Mouse (Mus musculus): Measurements from ENCODE around the gene Pou6f1. TPM values are rescaled to one million over a fixed set of nuclear protein-coding genes. Genes with fewer than 3 reads are reported as not detected.
A peak's percentile ranks its signal among the peaks of the same experiment; 100 is the strongest.
"Not testable (repeated sequence)": the region's sequence is repeated elsewhere in the genome, so short reads cannot be mapped to it uniquely, and the experiment has no call there.

Gene Pou6f1
- polyA plus RNA-seq, 1 experiment from 2014 or later: 50.4 TPM

- no peak overlapping the region for H3K9ac ChIP-seq (replicated peaks)
- no peak overlapping the region for H3K4me2 ChIP-seq (replicated peaks)
- H3K27ac ChIP-seq (replicated peaks): no peak overlapping the region
- ATAC-seq (replicated peaks): no peak
- WGBS: 90% methylated on average over 12 of the region's 12 CpGs
- H3K9me3 ChIP-seq: no peaks in the 10 kb centered on the region
- no peak overlapping the region for H3K4me3 ChIP-seq
- H3K36me3 ChIP-seq: no peaks in the 10 kb centered on the region
- H3K27me3 ChIP-seq: peaks cover 28% of the 10 kb centered on the region
- H3K4me1 ChIP-seq: peaks cover 5% of the 10 kb centered on the region
Observed at GRCm38 (mm10) chr15:100631454-100632170, 31.8 kb upstream of the Pou6f1 start.

- 48% methylated on average over 3 of the region's 3 CpGs for WGBS
- Histone ChIP-seq H3K36me3 (no peaks in the 10 kb centered on the region), H3K4me2 (replicated peaks) (no peak overlapping the region), H3K9ac (replicated peaks) (no peak overlapping the region), H3K9me3 (no peaks in the 10 kb centered on the region), H3K4me3 (no peak overlapping the region), H3K4me1 (no peaks in the 10 kb centered on the region), H3K27me3 (peaks cover 13% of the 10 kb centered on the region), H3K27ac (replicated peaks) (no peak overlapping the region)
- no peak for ATAC-seq (replicated peaks)
Observed at GRCm38 (mm10) chr15:100630126-100630525, 30.3 kb upstream of the Pou6f1 start.

- no peaks in the 10 kb centered on the region for H3K36me3 ChIP-seq
- H3K27me3 ChIP-seq: peaks cover 3% of the 10 kb centered on the region; the same call in 1 of the 2 replicates
- H3K4me2 ChIP-seq (replicated peaks): no peak overlapping the region
- no peak for ATAC-seq (replicated peaks)
- no peak overlapping the region for H3K9ac ChIP-seq (replicated peaks)
- H3K4me1 ChIP-seq: no peaks in the 10 kb centered on the region
- no peaks in the 10 kb centered on the region for H3K9me3 ChIP-seq
- no peak overlapping the region for H3K4me3 ChIP-seq
- 56% methylated on average over 7 of the region's 7 CpGs for WGBS
- no peak overlapping the region for H3K27ac ChIP-seq (replicated peaks)
Observed at GRCm38 (mm10) chr15:100628797-100629196, 29.0 kb upstream of the Pou6f1 start.

- Histone ChIP-seq H3K27me3 (no peaks in the 10 kb centered on the region), H3K4me3 (no peak overlapping the region), H3K27ac (replicated peaks) (no peak overlapping the region), H3K4me2 (replicated peaks) (no peak overlapping the region), H3K36me3 (no peaks in the 10 kb centered on the region), H3K9me3 (no peaks in the 10 kb centered on the region), H3K4me1 (no peaks in the 10 kb centered on the region), H3K9ac (replicated peaks) (no peak overlapping the region)
- ATAC-seq (replicated peaks): no peak
- 4% methylated on average over 11 of the region's 11 CpGs for WGBS
Observed at GRCm38 (mm10) chr15:100627774-100628370, 28.1 kb upstream of the Pou6f1 start.

GRCm38 (mm10) chr15:100627287-100627686 is 27.5 kb upstream of the Pou6f1 start:
- Histone ChIP-seq H3K4me2 (replicated peaks) (no peak overlapping the region), H3K9me3 (no peaks in the 10 kb centered on the region), H3K36me3 (no peaks in the 10 kb centered on the region), H3K4me3 (no peak overlapping the region), H3K9ac (replicated peaks) (no peak overlapping the region), H3K4me1 (no peaks in the 10 kb centered on the region), H3K27me3 (no peaks in the 10 kb centered on the region), H3K27ac (replicated peaks) (no peak overlapping the region)
- WGBS: 18% methylated on average over 10 of the region's 10 CpGs
- no peak for ATAC-seq (replicated peaks)

GRCm38 (mm10) chr15:100624435-100624834 is 24.7 kb upstream of the Pou6f1 start:
- Histone ChIP-seq H3K9me3 (no peaks in the 10 kb centered on the region), H3K27ac (replicated peaks) (no peak overlapping the region), H3K4me2 (replicated peaks) (no peak overlapping the region), H3K4me3 (no peak overlapping the region), H3K36me3 (peaks cover 16% of the 10 kb centered on the region), H3K4me1 (no peaks in the 10 kb centered on the region), H3K27me3 (no peaks in the 10 kb centered on the region), H3K9ac (replicated peaks) (no peak overlapping the region)
- ATAC-seq (replicated peaks): no peak
- WGBS: 88% methylated on average over 3 of the region's 3 CpGs

GRCm38 (mm10) chr15:100623754-100624153 is 24.0 kb upstream of the Pou6f1 start:
- Histone ChIP-seq H3K4me1 (no peaks in the 10 kb centered on the region), H3K9ac (replicated peaks) (no peak overlapping the region), H3K4me3 (no peak overlapping the region), H3K36me3 (peaks cover 23% of the 10 kb centered on the region), H3K9me3 (no peaks in the 10 kb centered on the region), H3K27me3 (no peaks in the 10 kb centered on the region), H3K27ac (replicated peaks) (no peak overlapping the region), H3K4me2 (replicated peaks) (no peak overlapping the region)
- ATAC-seq (replicated peaks): no peak
- WGBS: 86% methylated on average over 9 of the region's 9 CpGs

GRCm38 (mm10) chr15:100622164-100622563 is 22.4 kb upstream of the Pou6f1 start:
- Histone ChIP-seq H3K27me3 (no peaks in the 10 kb centered on the region), H3K4me2 (replicated peaks) (no peak overlapping the region), H3K4me1 (no peaks in the 10 kb centered on the region), H3K27ac (replicated peaks) (no peak overlapping the region), H3K9ac (replicated peaks) (no peak overlapping the region), H3K36me3 (peaks cover 37% of the 10 kb centered on the region), H3K9me3 (no peaks in the 10 kb centered on the region), H3K4me3 (no peak overlapping the region)
- no peak for ATAC-seq (replicated peaks)
- 84% methylated on average over 7 of the region's 7 CpGs for WGBS

GRCm38 (mm10) chr15:100621671-100622070 is 21.9 kb upstream of the Pou6f1 start:
- H3K9me3 ChIP-seq; ATAC-seq (replicated peaks); H3K9ac ChIP-seq (replicated peaks); H3K27ac ChIP-seq (replicated peaks); H3K4me3 ChIP-seq; H3K27me3 ChIP-seq; H3K4me2 ChIP-seq (replicated peaks); H3K4me1 ChIP-seq: not testable (repeated sequence)
- 81% methylated on average over 9 of the region's 9 CpGs for WGBS
- peaks cover 37% of the 10 kb centered on the region for H3K36me3 ChIP-seq

- H3K9me3 ChIP-seq: no peaks in the 10 kb centered on the region
- H3K4me3 ChIP-seq: no peak overlapping the region
- WGBS: 83% methylated on average over 7 of the region's 7 CpGs
- H3K27me3 ChIP-seq: no peaks in the 10 kb centered on the region
- peaks cover 37% of the 10 kb centered on the region for H3K36me3 ChIP-seq
- peaks cover 13% of the 10 kb centered on the region for H3K4me1 ChIP-seq
- ATAC-seq (replicated peaks): no peak
- no peak overlapping the region for H3K9ac ChIP-seq (replicated peaks)
- no peak overlapping the region for H3K4me2 ChIP-seq (replicated peaks)
- H3K27ac ChIP-seq (replicated peaks): no peak overlapping the region
Observed at GRCm38 (mm10) chr15:100619200-100619599, 19.4 kb upstream of the Pou6f1 start.

GRCm38 (mm10) chr15:100616221-100616620 is 16.4 kb upstream of the Pou6f1 start:
- WGBS: under 1% methylated on average over 19 of the region's 19 CpGs
- peak overlapping the region; percentile 86 for H3K4me2 ChIP-seq (replicated peaks)

GRCm38 (mm10) chr15:100615825-100616220 is 16.0 kb upstream of the Pou6f1 start:
- peaks cover 23% of the 10 kb centered on the region for H3K4me1 ChIP-seq
- no peaks in the 10 kb centered on the region for H3K27me3 ChIP-seq
- no peaks in the 10 kb centered on the region for H3K9me3 ChIP-seq
- peak overlapping the region; percentile 97 for H3K27ac ChIP-seq (replicated peaks)
- H3K9ac ChIP-seq (replicated peaks): peak overlapping the region; percentile 83
- H3K4me3 ChIP-seq: peak overlapping the region; percentile 93
- H3K4me2 ChIP-seq (replicated peaks): peak overlapping the region; percentile 86
- peaks cover 35% of the 10 kb centered on the region for H3K36me3 ChIP-seq
- ATAC-seq (replicated peaks): peak; percentile 85
- under 1% methylated on average over 43 of the region's 43 CpGs for WGBS

More at GRCm38 (mm10) chr15:100616221-100616620, 16.4 kb upstream of the Pou6f1 start:
- Histone ChIP-seq H3K27ac (replicated peaks) (peak overlapping the region; percentile 97), H3K36me3 (peaks cover 37% of the 10 kb centered on the region), H3K4me1 (peaks cover 23% of the 10 kb centered on the region), H3K4me3 (peak overlapping the region; percentile 93), H3K27me3 (no peaks in the 10 kb centered on the region), H3K9me3 (no peaks in the 10 kb centered on the region), H3K9ac (replicated peaks) (peak overlapping the region; percentile 83)
- no peak; the same call in 1 of the 2 replicates for ATAC-seq (replicated peaks)
